Mouse (Mus musculus) neural tube, embryonic 15.5 days (tissue): Measurements from ENCODE around the gene Phyhd1. TPM values are rescaled to one million over a fixed set of nuclear protein-coding genes. Genes with fewer than 3 reads are reported as not detected.

ENCODE experiments used
- polyA plus RNA-seq: library from polyadenylated mRNA; unstranded; fragments of >200 nt; fragmentation: Nextera tagmentation; extraction: Ambion mirVana; gene quantifications from 2 replicates; pipeline ENCODE4 v1.2.1, GENCODE M21; 2015

Phyhd1 gene
- polyA plus RNA-seq, 1 experiment from 2014 or later = 5.2 TPM

Other genes with a start within 250 kb of the Phyhd1 start
- gene Wdr34, start 217.3 kb upstream of the Phyhd1 start, polyA plus RNA-seq = 63.0 and 72.9 TPM in 2 replicates
- 285 and 330 TPM in 2 replicates for gene Set, start 208.8 kb upstream of the Phyhd1 start, polyA plus RNA-seq
- gene Pkn3, start 188.5 kb upstream of the Phyhd1 start, polyA plus RNA-seq = 2.0 and 3.1 TPM in 2 replicates
- 31.6 and 33.6 TPM in 2 replicates for gene Zdhhc12, start 172.6 kb upstream of the Phyhd1 start, polyA plus RNA-seq
- gene Zer1, start 141.6 kb upstream of the Phyhd1 start, polyA plus RNA-seq = 12.4 and 14.5 TPM in 2 replicates
- gene Tbc1d13, start 132.5 kb upstream of the Phyhd1 start, polyA plus RNA-seq = 11.3 TPM in 2 replicates
- 26.9 and 27.1 TPM in 2 replicates for gene Endog, start 94.7 kb upstream of the Phyhd1 start, polyA plus RNA-seq
- gene Spout1, start 87.7 kb upstream of the Phyhd1 start, polyA plus RNA-seq = 70.5 and 72.5 TPM in 2 replicates
- gene Kyat1, start 60.4 kb upstream of the Phyhd1 start, polyA plus RNA-seq = 16.0 and 16.2 TPM in 2 replicates
- 47.5 and 49.1 TPM in 2 replicates for gene Lrrc8a, start 28.5 kb upstream of the Phyhd1 start, polyA plus RNA-seq
- gene Gm28035, start 25.6 kb upstream of the Phyhd1 start, polyA plus RNA-seq = 0.12 and 0.32 TPM in 2 replicates
- not detected in 2 replicates for gene Gm28038, start 14.8 kb downstream of the Phyhd1 start, polyA plus RNA-seq
- 37.4 and 38.5 TPM in 2 replicates for gene Dolk, start 20.1 kb downstream of the Phyhd1 start, polyA plus RNA-seq
- gene Nup188, start 20.2 kb downstream of the Phyhd1 start, polyA plus RNA-seq = 15.4 and 22.2 TPM in 2 replicates
- 174 and 200 TPM in 2 replicates for gene Sh3glb2, start 93.1 kb downstream of the Phyhd1 start, polyA plus RNA-seq
- gene Miga2, start 98.0 kb downstream of the Phyhd1 start, polyA plus RNA-seq = 32.7 and 35.8 TPM in 2 replicates
- 59.0 and 63.2 TPM in 2 replicates for gene Dolpp1, start 126.1 kb downstream of the Phyhd1 start, polyA plus RNA-seq
- gene Crat, start 149.6 kb downstream of the Phyhd1 start, polyA plus RNA-seq = 21.3 and 26.8 TPM in 2 replicates
- 138 and 145 TPM in 2 replicates for gene Ptpa, start 149.8 kb downstream of the Phyhd1 start, polyA plus RNA-seq
- 1.4 and 1.9 TPM in 2 replicates for gene Ier5l, start 208.0 kb downstream of the Phyhd1 start, polyA plus RNA-seq